Mouse (Mus musculus) cerebellum, adult 18-20 months (tissue): ENCODE results near the gene Pex14.

ENCODE experiments used
- DNase-seq, 2 experiments: peaks; one replicate each; pipeline ENCODE4 v3.0.0; 2021

The Pex14 gene

DNA sequence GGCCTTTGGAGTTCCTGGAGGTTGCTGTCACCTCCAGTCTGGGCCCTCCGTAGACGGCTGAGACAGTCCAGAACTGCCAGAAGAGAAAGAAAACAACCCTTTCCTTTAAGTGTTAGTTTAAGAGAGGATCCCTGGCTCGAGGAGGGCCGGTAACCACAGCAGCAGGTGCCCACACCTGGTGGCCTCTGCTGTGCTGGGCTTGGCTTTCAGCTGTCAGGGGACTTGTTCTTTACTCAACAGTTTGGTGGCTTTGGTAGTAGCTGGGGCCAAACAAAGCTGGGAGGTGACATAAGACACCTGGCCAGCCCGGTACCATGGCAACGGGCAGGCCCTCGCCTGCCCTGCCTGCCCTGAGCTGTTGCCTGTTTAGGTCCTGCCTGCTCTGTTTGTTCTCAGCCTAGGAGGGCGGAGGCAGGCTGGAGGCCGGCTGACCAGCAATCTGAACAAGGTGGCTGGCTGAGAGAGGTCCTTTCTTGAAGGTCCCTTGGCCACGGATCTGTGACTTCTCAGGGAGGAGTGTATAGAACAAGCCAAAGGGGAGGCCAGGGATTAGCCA is 151.8 kb downstream of the Pex14 start:
- DNase-seq, result no peak

DNA sequence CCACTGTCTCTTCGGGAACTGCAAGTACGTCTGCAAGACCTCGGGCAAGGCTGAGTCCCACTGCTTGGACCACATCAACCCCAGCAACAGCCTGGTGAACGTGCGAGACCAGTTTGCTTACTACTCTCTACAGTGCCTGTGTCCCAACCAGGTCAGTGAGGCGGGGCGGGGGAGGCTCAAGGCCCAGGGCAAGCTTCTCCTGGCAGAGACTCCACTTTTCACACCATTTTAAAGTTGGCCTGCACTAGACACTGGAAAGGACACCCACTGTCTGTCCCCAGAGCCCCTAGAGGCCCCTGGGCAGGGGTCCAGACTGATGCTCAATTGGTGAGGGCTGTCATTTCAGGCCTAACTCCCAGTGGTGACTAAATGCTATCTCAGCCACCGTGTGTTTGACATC is 153.6 kb downstream of the Pex14 start:
- no peak for DNase-seq

DNA sequence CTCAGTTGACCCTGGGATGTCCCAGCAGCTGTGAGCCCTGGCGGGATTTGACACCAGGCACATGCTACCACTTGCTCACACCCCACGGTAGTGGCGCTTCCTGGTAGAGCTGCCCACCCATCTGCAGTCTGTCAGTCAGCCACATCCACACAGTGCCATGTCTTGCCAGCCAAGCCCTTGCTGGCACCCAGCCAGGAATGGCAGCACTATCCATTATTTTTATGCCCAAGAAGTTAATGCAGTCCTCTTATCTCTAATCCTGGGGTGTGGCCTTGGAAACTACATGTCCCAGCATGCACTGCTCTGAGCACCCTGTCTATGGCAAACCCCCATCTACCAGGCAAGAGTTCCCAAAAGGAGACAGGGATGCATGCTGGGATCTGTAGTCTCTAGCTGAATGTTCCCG is 154.2 kb downstream of the Pex14 start:
- DNase-seq, result peak; percentile 34 to 45

DNA sequence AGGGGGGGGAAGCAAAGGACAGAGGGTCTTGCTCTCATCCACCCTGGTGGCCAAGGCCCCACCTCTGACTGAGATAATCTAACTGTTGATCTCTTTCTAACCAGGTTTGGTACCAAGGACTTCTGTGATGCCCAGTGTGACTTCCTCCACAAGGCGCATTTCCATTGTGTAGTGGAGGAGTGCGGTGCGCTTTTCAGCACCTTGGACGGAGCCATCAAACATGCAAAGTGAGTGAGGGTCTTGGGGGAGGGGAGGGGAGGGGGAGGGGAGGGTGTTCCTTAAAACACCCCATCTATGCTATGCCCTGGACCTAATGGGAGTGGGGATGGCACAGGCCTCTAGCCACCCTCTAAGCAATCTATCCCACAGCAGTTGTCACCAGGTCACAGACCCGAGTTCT is 156.6 kb downstream of the Pex14 start:
- no peak for DNase-seq

GRCm38 (mm10) chr4:148941321-148941720 is 158.4 kb downstream of the Pex14 start:
- DNase-seq, result no peak

DNA sequence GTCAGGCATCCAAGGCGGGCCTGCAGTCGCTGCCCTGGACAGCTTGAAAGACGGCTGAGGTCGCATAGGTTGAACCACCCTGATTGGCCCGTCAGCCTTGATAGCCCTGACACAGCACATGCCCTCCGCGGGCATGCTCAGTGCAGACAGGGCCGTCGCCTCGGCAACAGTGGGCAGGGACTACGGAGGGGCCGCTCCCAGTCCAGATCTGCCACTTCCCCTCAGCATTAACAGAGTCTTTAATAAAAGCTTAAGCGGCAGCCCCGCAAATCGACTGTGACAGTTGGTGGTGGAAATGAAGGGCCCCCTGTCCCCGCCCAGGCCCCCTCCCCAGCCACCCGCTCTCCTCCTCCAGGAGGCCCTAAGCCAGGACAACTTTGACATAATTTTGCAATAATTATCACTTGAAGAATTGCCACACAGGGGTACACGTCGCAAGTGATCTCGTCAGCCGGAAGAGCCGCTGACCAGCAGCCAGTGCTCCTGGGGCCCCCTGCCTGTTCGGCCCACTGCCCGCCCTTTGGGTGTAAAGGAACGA is 158.9 kb downstream of the Pex14 start:
- DNase-seq, result no peak

DNA sequence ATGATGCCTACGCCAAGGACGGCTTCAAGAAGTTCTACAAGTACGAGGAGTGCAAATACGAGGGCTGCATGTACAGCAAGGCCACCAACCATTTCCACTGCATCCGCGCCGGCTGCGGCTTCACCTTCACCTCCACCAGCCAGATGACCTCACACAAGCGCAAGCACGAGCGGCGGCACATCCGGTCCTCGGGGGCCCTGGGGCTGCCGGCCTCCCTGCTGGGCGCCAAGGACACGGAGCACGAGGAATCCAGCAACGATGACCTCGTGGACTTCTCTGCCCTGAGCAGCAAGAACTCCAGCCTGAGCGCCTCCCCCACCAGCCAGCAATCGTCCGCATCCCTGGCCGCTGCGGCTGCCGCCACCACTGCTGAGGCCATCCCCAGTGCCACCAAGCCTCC is 161.1 kb downstream of the Pex14 start:
- no peak for DNase-seq

DNA sequence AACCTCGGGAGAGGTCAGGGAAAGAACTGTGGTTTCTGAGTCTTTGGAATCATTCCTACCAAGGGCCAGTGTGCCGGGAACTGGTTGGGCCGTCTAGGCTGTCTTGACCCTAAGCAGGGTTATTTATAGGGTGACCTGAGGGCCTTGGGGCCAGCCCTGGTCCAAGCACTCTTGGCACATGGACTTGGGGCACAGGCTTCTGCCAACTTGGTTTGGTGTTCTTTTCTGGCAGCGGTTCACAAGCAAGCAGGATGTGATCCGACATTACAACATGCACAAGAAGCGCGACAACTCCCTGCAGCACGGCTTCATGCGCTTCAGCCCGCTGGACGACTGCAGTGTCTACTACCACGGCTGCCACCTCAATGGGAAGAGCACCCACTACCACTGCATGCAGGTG is 162.9 kb downstream of the Pex14 start:
- DNase-seq, result no peak

GRCm38 (mm10) chr4:148936111-148936510 is 163.6 kb downstream of the Pex14 start:
- no peak for DNase-seq

DNA sequence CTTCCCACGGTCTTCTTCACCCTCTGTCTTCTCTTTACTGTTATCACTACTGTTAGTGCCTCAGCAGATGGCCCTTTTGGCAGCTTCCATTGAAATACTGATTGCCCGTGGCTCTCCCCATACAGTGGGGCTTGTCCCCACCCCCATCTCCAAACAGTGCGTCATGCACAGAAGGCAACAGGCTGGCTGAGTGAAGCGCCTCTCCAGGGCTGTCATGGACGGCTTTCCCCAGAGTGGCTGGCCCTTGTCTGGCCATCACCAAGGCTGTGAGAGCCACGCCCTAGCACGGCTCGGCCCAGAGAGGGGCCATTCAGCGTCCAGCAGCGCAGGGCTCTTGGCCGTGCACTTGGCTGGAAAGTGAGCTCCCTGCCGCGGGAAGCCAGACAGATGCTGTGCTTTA is 164.5 kb downstream of the Pex14 start:
- no peak for DNase-seq

GRCm38 (mm10) chr4:148933109-148933508 is 166.6 kb downstream of the Pex14 start:
- DNase-seq, result no peak

- DNase-seq, result no peak
Measured at GRCm38 (mm10) chr4:148930721-148931229, 168.9 kb downstream of the Pex14 start.

DNA sequence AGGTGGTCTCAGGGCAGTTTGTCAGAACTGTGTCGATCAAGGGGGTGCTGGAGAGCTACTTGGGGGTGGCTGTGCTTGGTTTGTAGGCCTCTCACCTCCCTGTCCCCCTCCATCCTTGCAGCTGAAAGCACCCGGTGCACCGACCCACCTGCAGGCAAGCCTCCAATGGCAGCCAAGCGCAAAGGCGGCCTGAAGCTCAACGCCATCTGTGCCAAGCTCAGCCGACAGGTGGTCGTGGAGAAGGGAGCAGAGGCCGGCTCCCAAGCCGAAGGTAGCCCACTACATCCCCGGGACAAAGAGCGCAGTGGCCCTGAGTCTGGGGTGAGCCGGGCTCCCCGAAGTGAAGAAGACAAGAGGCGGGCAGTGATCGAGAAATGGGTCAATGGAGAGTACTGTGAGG is 170.8 kb downstream of the Pex14 start:
- no peak for DNase-seq

- no peak for DNase-seq
Measured at GRCm38 (mm10) chr4:148928316-148928715, 171.4 kb downstream of the Pex14 start.

GRCm38 (mm10) chr4:148926459-148926858 is 173.2 kb downstream of the Pex14 start:
- DNase-seq, result no peak

GRCm38 (mm10) chr4:148925589-148926359 is 173.9 kb downstream of the Pex14 start:
- no peak for DNase-seq

- no peak for DNase-seq
Measured at GRCm38 (mm10) chr4:148923976-148924375, 175.7 kb downstream of the Pex14 start.

DNA sequence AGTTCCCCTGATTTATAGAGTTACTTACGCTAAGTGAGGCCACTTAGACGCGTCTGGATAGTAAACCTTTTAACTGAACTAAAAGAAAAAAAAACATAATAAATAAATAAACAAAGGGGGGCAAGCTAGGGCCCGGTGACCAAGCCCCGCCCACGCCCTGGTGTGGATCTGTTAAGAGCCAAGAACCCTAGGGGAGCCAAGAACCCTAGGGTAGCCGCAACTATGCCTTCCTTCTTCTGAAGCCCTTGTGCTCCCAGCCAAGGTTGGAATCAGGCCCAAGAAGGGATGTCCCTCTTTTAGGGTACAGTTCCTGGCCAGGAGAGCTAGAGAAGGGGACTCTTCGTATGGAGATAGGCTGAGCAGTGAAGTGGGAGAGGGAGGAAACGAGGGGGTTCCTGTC is 176.3 kb downstream of the Pex14 start:
- no peak for DNase-seq

DNA sequence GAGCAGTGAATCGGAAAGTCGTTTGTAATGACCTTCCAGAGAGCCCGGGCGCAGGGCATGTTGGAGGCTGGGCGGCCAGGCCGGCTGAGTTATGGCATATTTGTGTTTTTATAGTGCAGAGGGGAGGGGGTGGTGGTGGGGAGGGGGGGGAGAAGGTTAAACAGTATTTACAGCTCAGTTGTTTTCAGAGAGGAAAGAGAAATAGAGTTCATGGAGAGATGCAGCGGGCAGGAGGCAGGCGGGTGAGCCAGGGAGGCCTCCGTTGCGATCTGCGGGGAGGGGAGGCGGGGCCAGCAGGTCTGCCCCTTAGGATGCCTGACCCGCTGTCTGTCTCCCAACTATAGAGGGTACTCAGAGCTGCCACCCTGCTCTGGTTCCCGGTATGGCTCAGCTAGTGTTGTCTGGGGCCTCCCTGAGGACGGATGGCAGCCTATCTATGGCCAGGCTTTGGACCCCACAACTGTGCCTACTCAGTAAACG is 177.4 kb downstream of the Pex14 start:
- DNase-seq, result no peak

DNA sequence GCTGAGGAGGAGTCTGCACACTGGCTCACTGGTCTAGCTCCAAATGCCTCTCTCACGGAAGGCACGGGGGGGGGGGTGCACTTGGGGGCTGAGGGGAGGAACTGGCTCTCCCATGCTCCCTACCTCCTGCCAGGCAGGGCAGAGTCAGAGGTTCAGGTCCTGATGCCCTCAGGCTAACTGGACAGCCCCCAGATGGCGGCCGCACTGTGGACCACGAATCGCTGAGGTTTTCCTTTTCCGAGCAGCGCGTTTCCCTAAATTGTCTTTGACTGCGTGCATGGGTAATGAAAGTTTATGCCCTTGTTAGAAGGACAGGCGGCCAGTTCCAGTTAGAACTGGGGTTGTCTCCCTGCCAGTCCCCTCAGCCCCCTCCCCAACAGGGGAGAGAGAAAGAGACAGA is 179.1 kb downstream of the Pex14 start:
- no peak for DNase-seq

DNA sequence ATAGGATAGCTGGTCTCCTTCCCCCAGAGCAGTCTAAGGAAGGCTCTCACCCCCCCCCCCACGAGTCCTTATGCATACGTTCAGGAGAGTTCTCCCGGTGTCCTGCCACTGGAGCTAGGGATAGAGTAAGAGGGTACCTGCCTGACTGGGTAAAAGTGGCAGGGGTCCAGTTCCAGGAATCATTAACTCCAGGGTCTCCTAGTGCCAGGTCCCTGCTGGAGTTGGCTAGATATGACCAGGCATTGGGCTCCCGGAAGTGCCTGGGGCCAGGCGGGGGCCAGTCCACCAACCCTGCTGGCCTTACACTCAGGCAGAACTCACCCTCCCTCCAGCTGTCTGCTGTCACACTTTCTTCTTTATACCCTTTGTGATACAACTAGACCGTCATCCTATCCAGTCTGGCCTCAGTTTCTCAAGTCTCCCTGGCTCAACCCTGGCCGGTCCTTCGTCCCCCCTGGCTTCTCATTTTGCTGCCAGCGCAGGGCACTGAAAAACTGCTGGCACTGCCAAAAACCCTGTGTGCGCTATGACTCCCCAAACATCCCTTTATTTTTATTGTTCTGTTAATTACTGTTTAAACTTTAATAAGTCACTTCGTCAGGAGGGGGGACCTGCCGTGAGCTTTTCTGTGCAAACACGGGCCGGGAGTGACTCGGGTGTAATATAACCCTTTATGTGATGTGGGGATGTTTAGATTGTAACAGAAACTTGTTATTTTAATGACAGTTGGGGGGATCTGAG is 180.8 kb downstream of the Pex14 start:
- DNase-seq, result no peak

- no peak for DNase-seq
Measured at GRCm38 (mm10) chr4:148915849-148916248, 183.8 kb downstream of the Pex14 start.

GRCm38 (mm10) chr4:148914863-148915622 is 184.6 kb downstream of the Pex14 start:
- no peak for DNase-seq
